Mouse (Mus musculus): ENCODE data around the gene Trp53bp1. TPM values are rescaled to one million over a fixed set of nuclear protein-coding genes. Genes with fewer than 3 reads are reported as not detected.

Trp53bp1 gene
- 104 TPM in 2 replicates for polyA plus RNA-seq (2014; fragmentation: Nextera tagmentation; extraction: Ambion mirVana)

GRCm38 (mm10) chr2:121271236-121271927 lies at the start of gene Trp53bp1:
Gene Trp53bp1 (minus strand): TSS chr2:121271407.
- Histone ChIP-seq H3K9ac (ENCODE audit: low read length) (peak within 1 kb of the TSS; percentile 79), H3K4me2 (ENCODE audit: low read depth, severe bottlenecking) (peak within 1 kb of the TSS; percentile 89), H3K9me3 (ENCODE audit: control insufficient read depth, low read length) (no peaks in the 10 kb centered on the region), H3K27ac (replicated peaks; ENCODE audit: low read depth, low read length) (peak within 1 kb of the TSS; percentile 88), H3K4me3 (ENCODE audit: low read depth, low read length) (peak within 1 kb of the TSS; percentile 97), H3K4me1 (ENCODE audit: control insufficient read depth, insufficient read depth, low read length) (peaks cover 7% of the 10 kb centered on the region; the same call in 1 of the 2 replicates), H3K27me3 (ENCODE audit: control insufficient read depth, insufficient read depth, low read length) (no peaks in the 10 kb centered on the region), H3K36me3 (ENCODE audit: control insufficient read depth, insufficient read depth, low read length) (no peaks in the 10 kb centered on the region; the same call in 1 of the 2 replicates)
- DNase-seq (ENCODE audit: low spot score) (peak; percentile 95), ATAC-seq (ENCODE audit: insufficient number of reproducible peaks, low FRiP score, low TSS enrichment, low read depth) (peak; percentile 97)
- WGBS, result under 1% methylated on average over 37 of the region's 37 CpGs

- Histone ChIP-seq H3K4me3 (ENCODE audit: low read depth, low read length) (no peak overlapping the region), H3K27ac (replicated peaks; ENCODE audit: low read depth, low read length) (no peak overlapping the region), H3K9ac (ENCODE audit: low read length) (no peak overlapping the region), H3K4me2 (ENCODE audit: low read depth, severe bottlenecking) (no peak overlapping the region), H3K36me3 (ENCODE audit: control insufficient read depth, insufficient read depth, low read length) (no peaks in the 10 kb centered on the region), H3K27me3 (ENCODE audit: control insufficient read depth, insufficient read depth, low read length) (no peaks in the 10 kb centered on the region), H3K9me3 (ENCODE audit: control insufficient read depth, low read length) (no peaks in the 10 kb centered on the region), H3K4me1 (ENCODE audit: control insufficient read depth, insufficient read depth, low read length) (no peaks in the 10 kb centered on the region)
- WGBS, result 83% methylated on average over 8 of the region's 8 CpGs
- DNase-seq (ENCODE audit: low spot score), result no peak
- ATAC-seq (ENCODE audit: insufficient number of reproducible peaks, low FRiP score, low TSS enrichment, low read depth), result no peak
Measured at GRCm38 (mm10) chr2:121316278-121316677, 45.1 kb upstream of the Trp53bp1 start.

- no peak for ATAC-seq (ENCODE audit: insufficient number of reproducible peaks, low FRiP score, low TSS enrichment, low read depth)
- Histone ChIP-seq H3K36me3 (ENCODE audit: control insufficient read depth, insufficient read depth, low read length) (no peaks in the 10 kb centered on the region), H3K27me3 (ENCODE audit: control insufficient read depth, insufficient read depth, low read length) (no peaks in the 10 kb centered on the region; the same call in 1 of the 2 replicates)
Measured at GRCm38 (mm10) chr2:121308997-121309416, 37.8 kb upstream of the Trp53bp1 start.

GRCm38 (mm10) chr2:121300036-121300435 lies 28.8 kb upstream of the Trp53bp1 start:
- H3K27me3 ChIP-seq (ENCODE audit: control insufficient read depth, insufficient read depth, low read length), result peaks cover 24% of the 10 kb centered on the region

More at GRCm38 (mm10) chr2:121308997-121309416, 37.8 kb upstream of the Trp53bp1 start:
- Histone ChIP-seq H3K4me3 (ENCODE audit: low read depth, low read length) (no peak overlapping the region), H3K9ac (ENCODE audit: low read length) (no peak overlapping the region), H3K4me1 (ENCODE audit: control insufficient read depth, insufficient read depth, low read length) (peaks cover 4% of the 10 kb centered on the region; the same call in 1 of the 2 replicates), H3K9me3 (ENCODE audit: control insufficient read depth, low read length) (no peaks in the 10 kb centered on the region), H3K27ac (replicated peaks; ENCODE audit: low read depth, low read length) (no peak overlapping the region), H3K4me2 (ENCODE audit: low read depth, severe bottlenecking) (peak overlapping the region; percentile 15; the same call in 1 of the 2 replicates)
- peak; percentile 35 for DNase-seq (ENCODE audit: low spot score)
- 16% methylated on average over 5 of the region's 5 CpGs for WGBS

GRCm38 (mm10) chr2:121299471-121299870 lies 28.3 kb upstream of the Trp53bp1 start:
- no peak for ATAC-seq (ENCODE audit: insufficient number of reproducible peaks, low FRiP score, low TSS enrichment, low read depth)

More at GRCm38 (mm10) chr2:121300036-121300435, 28.8 kb upstream of the Trp53bp1 start:
- H3K36me3 ChIP-seq (ENCODE audit: control insufficient read depth, insufficient read depth, low read length), result peaks cover 2% of the 10 kb centered on the region; the same call in 1 of the 2 replicates
- ATAC-seq (ENCODE audit: insufficient number of reproducible peaks, low FRiP score, low TSS enrichment, low read depth) (no peak), DNase-seq (ENCODE audit: low spot score) (no peak)
- H3K9me3 ChIP-seq (ENCODE audit: control insufficient read depth, low read length), result no peaks in the 10 kb centered on the region
- no peak overlapping the region for H3K27ac ChIP-seq (replicated peaks; ENCODE audit: low read depth, low read length)
- H3K9ac ChIP-seq (ENCODE audit: low read length), result no peak overlapping the region
- H3K4me3 ChIP-seq (ENCODE audit: low read depth, low read length), result no peak overlapping the region
- H3K4me2 ChIP-seq (ENCODE audit: low read depth, severe bottlenecking), result no peak overlapping the region
- H3K4me1 ChIP-seq (ENCODE audit: control insufficient read depth, insufficient read depth, low read length), result peaks cover 22% of the 10 kb centered on the region
- WGBS, result 78% methylated on average over 10 of the region's 10 CpGs

GRCm38 (mm10) chr2:121298131-121298530 lies 26.9 kb upstream of the Trp53bp1 start:
- H3K27ac ChIP-seq (replicated peaks; ENCODE audit: low read depth, low read length), result no peak overlapping the region
- H3K9me3 ChIP-seq (ENCODE audit: control insufficient read depth, low read length), result no peaks in the 10 kb centered on the region
- H3K27me3 ChIP-seq (ENCODE audit: control insufficient read depth, insufficient read depth, low read length), result peaks cover 24% of the 10 kb centered on the region
- H3K4me2 ChIP-seq (ENCODE audit: low read depth, severe bottlenecking), result 0 out of 2 replicates have a peak overlapping the region, but pooled peaks have one; percentile 10
- ATAC-seq (ENCODE audit: insufficient number of reproducible peaks, low FRiP score, low TSS enrichment, low read depth), result no peak
- H3K9ac ChIP-seq (ENCODE audit: low read length), result no peak overlapping the region
- DNase-seq (ENCODE audit: low spot score), result peak; percentile 28
- H3K4me3 ChIP-seq (ENCODE audit: low read depth, low read length), result no peak overlapping the region
- 3% methylated on average over 8 of the region's 8 CpGs for WGBS
- peaks cover 2% of the 10 kb centered on the region; the same call in 1 of the 2 replicates for H3K36me3 ChIP-seq (ENCODE audit: control insufficient read depth, insufficient read depth, low read length)
- H3K4me1 ChIP-seq (ENCODE audit: control insufficient read depth, insufficient read depth, low read length), result peaks cover 34% of the 10 kb centered on the region

More at GRCm38 (mm10) chr2:121299471-121299870, 28.3 kb upstream of the Trp53bp1 start:
- Histone ChIP-seq H3K4me3 (ENCODE audit: low read depth, low read length) (no peak overlapping the region), H3K36me3 (ENCODE audit: control insufficient read depth, insufficient read depth, low read length) (peaks cover 2% of the 10 kb centered on the region; the same call in 1 of the 2 replicates), H3K27me3 (ENCODE audit: control insufficient read depth, insufficient read depth, low read length) (peaks cover 24% of the 10 kb centered on the region), H3K9ac (ENCODE audit: low read length) (no peak overlapping the region), H3K4me2 (ENCODE audit: low read depth, severe bottlenecking) (no peak overlapping the region), H3K4me1 (ENCODE audit: control insufficient read depth, insufficient read depth, low read length) (peaks cover 28% of the 10 kb centered on the region), H3K9me3 (ENCODE audit: control insufficient read depth, low read length) (no peaks in the 10 kb centered on the region), H3K27ac (replicated peaks; ENCODE audit: low read depth, low read length) (no peak overlapping the region)
- 80% methylated on average over 17 of the region's 17 CpGs for WGBS
- no peak for DNase-seq (ENCODE audit: low spot score)

GRCm38 (mm10) chr2:121297701-121298100 lies 26.5 kb upstream of the Trp53bp1 start:
- 7% methylated on average over 9 of the region's 9 CpGs for WGBS
- H3K4me2 ChIP-seq (ENCODE audit: low read depth, severe bottlenecking), result 0 out of 2 replicates have a peak overlapping the region, but pooled peaks have one; percentile 10
- H3K9ac ChIP-seq (ENCODE audit: low read length), result no peak overlapping the region
- no peaks in the 10 kb centered on the region for H3K9me3 ChIP-seq (ENCODE audit: control insufficient read depth, low read length)
- no peak overlapping the region for H3K4me3 ChIP-seq (ENCODE audit: low read depth, low read length)
- peaks cover 2% of the 10 kb centered on the region; the same call in 1 of the 2 replicates for H3K36me3 ChIP-seq (ENCODE audit: control insufficient read depth, insufficient read depth, low read length)
- H3K4me1 ChIP-seq (ENCODE audit: control insufficient read depth, insufficient read depth, low read length), result peaks cover 34% of the 10 kb centered on the region
- ATAC-seq (ENCODE audit: insufficient number of reproducible peaks, low FRiP score, low TSS enrichment, low read depth), result no peak
- DNase-seq (ENCODE audit: low spot score), result no peak
- H3K27ac ChIP-seq (replicated peaks; ENCODE audit: low read depth, low read length), result no peak overlapping the region
- peaks cover 24% of the 10 kb centered on the region for H3K27me3 ChIP-seq (ENCODE audit: control insufficient read depth, insufficient read depth, low read length)

GRCm38 (mm10) chr2:121296754-121297231 lies 25.6 kb upstream of the Trp53bp1 start:
- Histone ChIP-seq H3K4me3 (ENCODE audit: low read depth, low read length) (no peak overlapping the region), H3K27ac (replicated peaks; ENCODE audit: low read depth, low read length) (no peak overlapping the region), H3K9me3 (ENCODE audit: control insufficient read depth, low read length) (no peaks in the 10 kb centered on the region), H3K27me3 (ENCODE audit: control insufficient read depth, insufficient read depth, low read length) (peaks cover 24% of the 10 kb centered on the region), H3K4me1 (ENCODE audit: control insufficient read depth, insufficient read depth, low read length) (peaks cover 34% of the 10 kb centered on the region), H3K36me3 (ENCODE audit: control insufficient read depth, insufficient read depth, low read length) (peaks cover 2% of the 10 kb centered on the region; the same call in 1 of the 2 replicates), H3K4me2 (ENCODE audit: low read depth, severe bottlenecking) (peak overlapping the region; percentile 58; the same call in 1 of the 2 replicates), H3K9ac (ENCODE audit: low read length) (no peak overlapping the region)
- no peak for DNase-seq (ENCODE audit: low spot score)
- no peak for ATAC-seq (ENCODE audit: insufficient number of reproducible peaks, low FRiP score, low TSS enrichment, low read depth)
- WGBS, result 8% methylated on average over 6 of the region's 6 CpGs
